Mouse (Mus musculus) lung, embryonic 14.5 days (tissue): Measurements from ENCODE around the gene Gm5039. TPM values are rescaled to one million over a fixed set of nuclear protein-coding genes. Genes with fewer than 3 reads are reported as not detected.
"Not testable (repeated sequence)": the region's sequence is repeated elsewhere in the genome, so short reads cannot be mapped to it uniquely, and the experiment has no call there.

Experiments used
- ATAC-seq: fragments of 200-750 bp; cut with Nextera tagmentation; 2 replicates; pipeline ENCODE4 v1.8.0; 2017; ENCODE audit warnings: mild to moderate bottlenecking, moderate TSS enrichment, moderate library complexity; ENCODE audit not compliant: insufficient read depth
- DNase-seq: peaks from one replicate; pipeline ENCODE4 v3.0.0-alpha.2; 2015
- H3K27ac ChIP-seq: fragments of 300-500 bp; sonication (generic); 2 replicates; pipeline ENCODE4 v1.5.1; 2014; ENCODE audit warnings: low read depth, mild to moderate bottlenecking, moderate library complexity
- H3K27me3 ChIP-seq: fragments of 300-500 bp; sonication (generic); 2 replicates; pipeline ENCODE4 v1.6.1; 2014; ENCODE audit warnings: low read length, control low read depth; ENCODE audit not compliant: insufficient read depth
- H3K36me3 ChIP-seq: fragments of 300-500 bp; sonication (generic); 2 replicates; pipeline ENCODE4 v1.6.1; 2014; ENCODE audit warnings: control low read depth; ENCODE audit not compliant: insufficient read depth
- H3K4me1 ChIP-seq: fragments of 300-500 bp; sonication (generic); 2 replicates; pipeline ENCODE4 v1.6.1; 2014; ENCODE audit warnings: antibody characterized with exemption, control low read depth; ENCODE audit not compliant: insufficient read depth
- H3K4me2 ChIP-seq: fragments of 300-500 bp; sonication (generic); 2 replicates; pipeline ENCODE4 v1.6.1; 2014; ENCODE audit warnings: mild to moderate bottlenecking
- H3K4me3 ChIP-seq: fragments of 300-500 bp; sonication (generic); 2 replicates; pipeline ENCODE4 v1.5.1; 2014; ENCODE audit warnings: low read depth, low read length
- H3K9ac ChIP-seq: fragments of 300-500 bp; sonication (generic); 2 replicates; pipeline ENCODE4 v1.6.1; 2014
- H3K9me3 ChIP-seq: fragments of 300-500 bp; sonication (generic); 2 replicates; pipeline ENCODE4 v1.6.1; 2016; ENCODE audit warnings: low read depth, low read length, control low read depth
- CTCF ChIP-seq: IDR thresholded peaks from 2 replicates; pipeline ENCODE4 v1.5.1; 2016; ENCODE audit warnings: antibody characterized with exemption, low read depth
- WGBS: fragments of 180-500 bp; shearing (Covaris S2); extraction: QIAGEN DNeasy Blood & Tissue Kit; methylation state at CpG from one replicate; pipeline ENCODE4 v1.1.7; 2014; 5-methylcytosine and 5-hydroxymethylcytosine counted together
- polyA plus RNA-seq: library from polyadenylated mRNA; unstranded; fragments of >200 nt; fragmentation: Nextera tagmentation; extraction: Ambion mirVana; gene quantifications from 2 replicates; pipeline ENCODE4 v1.2.1, GENCODE M21; 2014

Gene Gm5039
- not detected in 2 replicates for polyA plus RNA-seq

- not testable (repeated sequence) for H3K4me3 ChIP-seq, H3K36me3 ChIP-seq, H3K27me3 ChIP-seq, H3K27ac ChIP-seq, H3K9ac ChIP-seq, DNase-seq, H3K9me3 ChIP-seq, ATAC-seq, H3K4me1 ChIP-seq, H3K4me2 ChIP-seq
- 85% methylated on average over 2 of the region's 2 CpGs for WGBS
Observed at GRCm38 (mm10) chr12:88323926-88324325, at the start of gene Gm5039. Gene Gm5039 (minus strand): TSS chr12:88324026.

- TF ChIP-seq CTCF: no peak
- no peak overlapping the region for H3K4me2 ChIP-seq
- DNase-seq (no peak), ATAC-seq (no peak)
- no peaks in the 10 kb centered on the region for H3K27me3 ChIP-seq
- no peak overlapping the region for H3K27ac ChIP-seq
- H3K36me3 ChIP-seq: no peaks in the 10 kb centered on the region
- WGBS: 67% methylated on average over 5 of the region's 5 CpGs
- H3K4me1 ChIP-seq: no peaks in the 10 kb centered on the region
- no peak overlapping the region for H3K9ac ChIP-seq
- H3K4me3 ChIP-seq: no peak overlapping the region
- no peaks in the 10 kb centered on the region for H3K9me3 ChIP-seq
Observed at GRCm38 (mm10) chr12:88372018-88372417, 48.2 kb upstream of the Gm5039 start.

- H3K27ac ChIP-seq, H3K27me3 ChIP-seq, H3K36me3 ChIP-seq, ATAC-seq, H3K4me2 ChIP-seq, H3K9ac ChIP-seq, H3K4me1 ChIP-seq, H3K9me3 ChIP-seq, DNase-seq, H3K4me3 ChIP-seq: not testable (repeated sequence)
- WGBS: 0% methylated on average over 1 of the region's 1 CpGs
- peak; percentile 29; the same call in 1 of the 2 replicates for TF ChIP-seq CTCF
Observed at GRCm38 (mm10) chr12:88370321-88370720, 46.5 kb upstream of the Gm5039 start.

- not testable (repeated sequence) for H3K9me3 ChIP-seq, ATAC-seq, H3K4me3 ChIP-seq, H3K36me3 ChIP-seq, H3K27ac ChIP-seq, H3K4me1 ChIP-seq, H3K4me2 ChIP-seq, DNase-seq, H3K9ac ChIP-seq, H3K27me3 ChIP-seq
- 69% methylated on average over 4 of the region's 4 CpGs for WGBS
Observed at GRCm38 (mm10) chr12:88369690-88370089, 45.9 kb upstream of the Gm5039 start.

GRCm38 (mm10) chr12:88368618-88369017 lies 44.8 kb upstream of the Gm5039 start:
- TF ChIP-seq CTCF: no peak
- DNase-seq: no peak
- Histone ChIP-seq H3K9me3 (no peaks in the 10 kb centered on the region), H3K4me2 (no peak overlapping the region), H3K9ac (no peak overlapping the region), H3K27ac (no peak overlapping the region), H3K27me3 (no peaks in the 10 kb centered on the region), H3K36me3 (no peaks in the 10 kb centered on the region), H3K4me1 (no peaks in the 10 kb centered on the region), H3K4me3 (no peak overlapping the region)
- 71% methylated on average over 4 of the region's 4 CpGs for WGBS
- ATAC-seq: no peak

- no peak overlapping the region for H3K9ac ChIP-seq
- H3K27ac ChIP-seq: no peak overlapping the region
- ATAC-seq: no peak
- no peak for DNase-seq
- no peaks in the 10 kb centered on the region for H3K4me1 ChIP-seq
- H3K27me3 ChIP-seq: no peaks in the 10 kb centered on the region
- H3K9me3 ChIP-seq: no peaks in the 10 kb centered on the region
- TF ChIP-seq CTCF: no peak
- WGBS: 78% methylated on average over 4 of the region's 4 CpGs
- H3K4me2 ChIP-seq: no peak overlapping the region
- H3K4me3 ChIP-seq: no peak overlapping the region
- H3K36me3 ChIP-seq: no peaks in the 10 kb centered on the region
Observed at GRCm38 (mm10) chr12:88367673-88368072, 43.8 kb upstream of the Gm5039 start.

- Histone ChIP-seq H3K4me1 (no peaks in the 10 kb centered on the region), H3K27me3 (no peaks in the 10 kb centered on the region), H3K4me2 (peak overlapping the region; percentile 86), H3K9me3 (no peaks in the 10 kb centered on the region), H3K4me3 (peak overlapping the region; percentile 71), H3K9ac (peak overlapping the region; percentile 74), H3K27ac (no peak overlapping the region), H3K36me3 (no peaks in the 10 kb centered on the region)
- TF ChIP-seq CTCF: no peak
- ATAC-seq: peak; percentile 3; the same call in 1 of the 2 replicates
- no peak for DNase-seq
- WGBS: 44% methylated on average over 9 of the region's 9 CpGs
Observed at GRCm38 (mm10) chr12:88361120-88361445, 37.3 kb upstream of the Gm5039 start.
